Mouse (Mus musculus) intestine, embryonic 15.5 days (tissue): ENCODE data around the gene Hes2. TPM values are rescaled to one million over a fixed set of nuclear protein-coding genes. Genes with fewer than 3 reads are reported as not detected.
A peak's percentile ranks its signal among the peaks of the same experiment; 100 is the strongest.

ENCODE experiments used
- ATAC-seq: fragments of 200-750 bp; cut with Nextera tagmentation; 2 replicates; pipeline ENCODE4 v1.8.0; 2017; ENCODE audit warnings: moderate TSS enrichment, moderate library complexity
- H3K27ac ChIP-seq: fragments of 300-500 bp; sonication (generic); 2 replicates; pipeline ENCODE4 v1.5.1; 2015; ENCODE audit warnings: mild to moderate bottlenecking, inconsistent platforms
- H3K27me3 ChIP-seq: fragments of 300-500 bp; sonication (generic); replicated peaks from 2 replicates; pipeline ENCODE4 v1.6.1; 2015; ENCODE audit warnings: inconsistent platforms
- H3K36me3 ChIP-seq: fragments of 300-500 bp; sonication (generic); 2 replicates; pipeline ENCODE4 v1.6.1; 2015; ENCODE audit warnings: inconsistent platforms
- H3K4me1 ChIP-seq: fragments of 300-500 bp; sonication (generic); replicated peaks from 2 replicates; pipeline ENCODE4 v1.6.1; 2015; ENCODE audit warnings: inconsistent platforms
- H3K4me2 ChIP-seq: fragments of 300-500 bp; sonication (generic); replicated peaks from 2 replicates; pipeline ENCODE4 v1.6.1; 2015; ENCODE audit warnings: mild to moderate bottlenecking, inconsistent platforms
- H3K4me3 ChIP-seq: fragments of 300-500 bp; sonication (generic); replicated peaks from 2 replicates; pipeline ENCODE4 v1.5.1; 2015; ENCODE audit warnings: inconsistent platforms
- H3K9ac ChIP-seq: fragments of 300-500 bp; sonication (generic); 2 replicates; pipeline ENCODE4 v1.6.1; 2015; ENCODE audit warnings: inconsistent platforms
- H3K9me3 ChIP-seq: fragments of 300-500 bp; sonication (generic); 2 replicates; pipeline ENCODE4 v1.6.1; 2016; ENCODE audit warnings: inconsistent platforms
- WGBS: fragments of 180-500 bp; shearing (Covaris S2); methylation state at CpG from one replicate; pipeline ENCODE4 v1.1.7; 2015; 5-methylcytosine and 5-hydroxymethylcytosine counted together
- polyA plus RNA-seq: library from polyadenylated mRNA; unstranded; fragments of >200 nt; fragmentation: Nextera tagmentation; extraction: Ambion mirVana; gene quantifications from 2 replicates; pipeline ENCODE4 v1.2.1, GENCODE M21; 2015

The Hes2 gene
- polyA plus RNA-seq, 1 experiment from 2014 or later = 0.30 TPM

DNA sequence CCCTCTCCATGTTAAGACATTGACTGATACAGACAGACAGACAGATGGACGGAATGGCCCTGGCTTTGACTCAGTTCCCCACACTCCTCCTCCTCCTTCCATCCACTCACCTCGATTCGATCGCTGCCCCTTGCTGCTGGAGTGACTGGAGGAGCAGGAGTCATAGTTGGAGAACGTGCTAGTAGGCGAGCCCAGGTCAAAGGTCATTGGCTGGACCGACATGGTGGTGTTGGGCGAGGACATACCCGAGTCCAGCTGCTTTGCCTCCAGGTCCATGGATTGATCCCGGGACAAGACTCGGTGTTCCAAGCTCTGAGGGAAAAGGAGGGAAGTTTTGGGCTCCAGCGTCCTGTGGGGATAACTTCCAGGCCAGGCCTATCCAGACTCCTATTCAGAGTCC is 23.3 kb upstream of the Hes2 start:
- 74% methylated on average over 12 of the region's 12 CpGs for WGBS
- peaks cover 40% of the 10 kb centered on the region for H3K4me1 ChIP-seq
- no peaks in the 10 kb centered on the region for H3K36me3 ChIP-seq
- peaks cover 40% of the 10 kb centered on the region for H3K27me3 ChIP-seq
- H3K9me3 ChIP-seq = no peaks in the 10 kb centered on the region
- H3K9ac ChIP-seq = no peak overlapping the region
- H3K4me2 ChIP-seq = no peak overlapping the region
- no peak overlapping the region for H3K4me3 ChIP-seq
- no peak for ATAC-seq
- H3K27ac ChIP-seq = no peak overlapping the region

GRCm38 (mm10) chr4:152136112-152136875 is 22.4 kb upstream of the Hes2 start:
- Histone ChIP-seq H3K4me2 (no peak overlapping the region), H3K27me3 (peaks cover 31% of the 10 kb centered on the region), H3K27ac (no peak overlapping the region), H3K9ac (no peak overlapping the region), H3K36me3 (no peaks in the 10 kb centered on the region), H3K4me1 (peaks cover 30% of the 10 kb centered on the region), H3K9me3 (no peaks in the 10 kb centered on the region), H3K4me3 (no peak overlapping the region)
- ATAC-seq = no peak
- 37% methylated on average over 6 of the region's 6 CpGs for WGBS

DNA sequence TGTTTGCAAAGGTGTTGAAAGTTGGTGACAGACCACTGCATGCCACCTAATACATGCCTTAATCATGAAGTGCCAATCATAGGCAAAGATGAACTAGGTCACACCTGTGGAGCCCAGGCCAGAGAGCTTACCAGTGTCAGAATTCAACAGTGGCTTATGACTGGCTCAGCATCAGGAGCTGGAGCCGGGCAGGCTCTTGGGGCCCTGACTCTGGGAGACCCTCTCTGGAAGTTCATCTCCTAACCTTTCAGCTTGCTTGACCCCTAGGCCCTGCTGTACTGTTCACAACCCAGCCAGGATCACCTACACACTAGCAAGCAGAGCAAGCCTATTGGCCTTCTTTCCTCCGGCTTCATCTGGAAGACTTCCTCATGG is 21.8 kb upstream of the Hes2 start:
- no peak overlapping the region for H3K4me2 ChIP-seq
- WGBS = 95% methylated on average over 2 of the region's 2 CpGs

GRCm38 (mm10) chr4:152138497-152139260 is 20.0 kb upstream of the Hes2 start:
- peak; percentile 92 for ATAC-seq
- H3K9me3 ChIP-seq = no peaks in the 10 kb centered on the region
- peaks cover 13% of the 10 kb centered on the region for H3K4me1 ChIP-seq
- H3K27ac ChIP-seq = no peak overlapping the region
- peaks cover 8% of the 10 kb centered on the region for H3K27me3 ChIP-seq
- H3K4me2 ChIP-seq = peak overlapping the region; percentile 92
- 2% methylated on average over 51 of the region's 51 CpGs for WGBS
- H3K9ac ChIP-seq = peak overlapping the region; percentile 32; the same call in 1 of the 2 replicates
- no peaks in the 10 kb centered on the region for H3K36me3 ChIP-seq
- H3K4me3 ChIP-seq = peak overlapping the region; percentile 55

More for the DNA sequence above, 21.8 kb upstream of the Hes2 start:
- no peak for ATAC-seq
- Histone ChIP-seq H3K27me3 (peaks cover 25% of the 10 kb centered on the region), H3K9ac (no peak overlapping the region), H3K27ac (no peak overlapping the region), H3K36me3 (no peaks in the 10 kb centered on the region), H3K4me3 (no peak overlapping the region), H3K9me3 (no peaks in the 10 kb centered on the region), H3K4me1 (peaks cover 25% of the 10 kb centered on the region)

DNA sequence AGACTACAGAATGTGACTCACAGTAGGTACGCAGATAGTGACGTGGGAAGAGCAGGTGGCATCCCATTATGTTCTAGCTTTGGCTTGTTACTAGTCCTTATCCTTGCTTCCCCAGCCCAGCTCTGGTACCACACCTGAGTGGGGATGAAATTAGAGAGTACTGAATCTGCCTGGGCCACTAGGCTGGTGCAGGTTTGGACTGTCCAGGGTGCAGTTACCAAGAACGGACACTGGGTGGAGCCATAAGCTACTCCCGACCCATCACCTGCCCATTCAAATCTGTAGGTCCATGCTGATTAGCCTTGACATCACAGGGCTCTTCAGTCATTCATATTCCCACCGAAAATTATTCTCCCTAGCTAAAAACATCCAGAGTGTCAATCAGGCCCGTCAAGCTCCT is 18.2 kb upstream of the Hes2 start:
- Histone ChIP-seq H3K36me3 (no peaks in the 10 kb centered on the region), H3K27ac (no peak overlapping the region), H3K9ac (no peak overlapping the region), H3K4me2 (no peak overlapping the region), H3K4me1 (peaks cover 9% of the 10 kb centered on the region), H3K4me3 (no peak overlapping the region), H3K9me3 (no peaks in the 10 kb centered on the region), H3K27me3 (0 out of 2 replicates have a peak, but pooled peaks cover 3% of the 10 kb centered on the region)
- WGBS = 30% methylated on average over 6 of the region's 6 CpGs
- ATAC-seq = no peak

DNA sequence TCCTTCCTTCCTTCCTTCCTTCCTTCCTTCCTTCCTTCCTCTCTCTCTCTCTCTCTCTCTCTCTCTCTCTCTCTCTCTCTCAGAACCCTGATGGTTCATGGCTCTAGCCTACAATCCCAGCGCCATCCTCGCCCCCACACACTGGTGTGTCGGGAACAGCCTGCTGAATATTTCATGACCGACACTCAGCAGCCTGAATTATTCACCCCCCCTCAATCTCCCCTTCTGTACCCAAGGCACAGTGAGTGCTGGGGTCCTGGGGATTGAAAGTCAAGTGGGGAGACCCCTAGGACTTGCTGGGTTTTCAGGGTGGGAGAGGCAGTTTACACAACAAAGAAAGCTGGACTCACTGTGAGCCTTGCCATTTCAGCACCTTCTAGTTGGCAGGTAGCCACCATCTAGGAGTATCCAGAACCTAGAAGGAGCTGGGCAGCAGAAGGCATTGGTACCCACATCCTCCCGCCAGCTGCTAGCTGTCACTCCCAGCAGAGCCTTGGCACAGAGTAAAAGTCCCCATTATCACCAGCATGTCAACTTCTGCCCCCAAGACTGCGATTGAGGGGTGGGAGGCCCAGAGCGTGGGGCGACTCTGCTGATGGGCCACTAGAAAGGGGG is 17.0 kb upstream of the Hes2 start:
- no peak overlapping the region for H3K4me3 ChIP-seq
- peaks cover 9% of the 10 kb centered on the region for H3K4me1 ChIP-seq
- ATAC-seq = no peak
- no peak overlapping the region for H3K27ac ChIP-seq
- H3K4me2 ChIP-seq = no peak overlapping the region
- 74% methylated on average over 8 of the region's 8 CpGs for WGBS
- no peaks in the 10 kb centered on the region for H3K36me3 ChIP-seq
- H3K9ac ChIP-seq = no peak overlapping the region
- H3K27me3 ChIP-seq = no peaks in the 10 kb centered on the region
- no peaks in the 10 kb centered on the region for H3K9me3 ChIP-seq

DNA sequence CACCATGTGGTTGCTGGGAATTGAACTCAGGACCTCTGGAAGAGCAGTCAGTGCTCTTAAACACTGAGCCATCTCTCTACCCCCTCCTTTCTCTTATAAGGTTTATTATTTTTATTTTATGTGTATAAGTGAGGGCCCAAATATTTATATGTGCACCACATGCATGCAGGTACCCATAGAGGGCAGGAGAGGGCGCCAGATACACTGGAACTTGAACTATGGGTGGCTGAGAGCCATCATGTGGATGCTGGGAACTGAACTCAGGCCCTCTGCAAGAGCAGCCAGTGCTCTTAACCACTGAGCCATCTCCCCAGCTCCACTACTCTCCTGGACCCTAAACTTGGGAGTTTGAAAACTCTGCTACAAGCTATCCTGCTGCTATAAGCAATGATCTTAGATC is 15.0 kb upstream of the Hes2 start:
- Histone ChIP-seq H3K4me3 (no peak overlapping the region), H3K4me2 (no peak overlapping the region), H3K4me1 (peaks cover 4% of the 10 kb centered on the region), H3K27me3 (no peaks in the 10 kb centered on the region), H3K9me3 (no peaks in the 10 kb centered on the region), H3K27ac (no peak overlapping the region), H3K36me3 (no peaks in the 10 kb centered on the region), H3K9ac (no peak overlapping the region)
- ATAC-seq = no peak
- WGBS = 28% methylated on average over 1 of the region's 1 CpGs

GRCm38 (mm10) chr4:152145473-152145872 is 13.2 kb upstream of the Hes2 start:
- Histone ChIP-seq H3K36me3 (no peaks in the 10 kb centered on the region), H3K4me2 (no peak overlapping the region), H3K27me3 (peaks cover 3% of the 10 kb centered on the region; the same call in 1 of the 2 replicates), H3K4me1 (no peaks in the 10 kb centered on the region), H3K27ac (no peak overlapping the region), H3K9me3 (no peaks in the 10 kb centered on the region), H3K9ac (no peak overlapping the region), H3K4me3 (no peak overlapping the region)
- WGBS = 60% methylated on average over 10 of the region's 10 CpGs
- ATAC-seq = no peak

DNA sequence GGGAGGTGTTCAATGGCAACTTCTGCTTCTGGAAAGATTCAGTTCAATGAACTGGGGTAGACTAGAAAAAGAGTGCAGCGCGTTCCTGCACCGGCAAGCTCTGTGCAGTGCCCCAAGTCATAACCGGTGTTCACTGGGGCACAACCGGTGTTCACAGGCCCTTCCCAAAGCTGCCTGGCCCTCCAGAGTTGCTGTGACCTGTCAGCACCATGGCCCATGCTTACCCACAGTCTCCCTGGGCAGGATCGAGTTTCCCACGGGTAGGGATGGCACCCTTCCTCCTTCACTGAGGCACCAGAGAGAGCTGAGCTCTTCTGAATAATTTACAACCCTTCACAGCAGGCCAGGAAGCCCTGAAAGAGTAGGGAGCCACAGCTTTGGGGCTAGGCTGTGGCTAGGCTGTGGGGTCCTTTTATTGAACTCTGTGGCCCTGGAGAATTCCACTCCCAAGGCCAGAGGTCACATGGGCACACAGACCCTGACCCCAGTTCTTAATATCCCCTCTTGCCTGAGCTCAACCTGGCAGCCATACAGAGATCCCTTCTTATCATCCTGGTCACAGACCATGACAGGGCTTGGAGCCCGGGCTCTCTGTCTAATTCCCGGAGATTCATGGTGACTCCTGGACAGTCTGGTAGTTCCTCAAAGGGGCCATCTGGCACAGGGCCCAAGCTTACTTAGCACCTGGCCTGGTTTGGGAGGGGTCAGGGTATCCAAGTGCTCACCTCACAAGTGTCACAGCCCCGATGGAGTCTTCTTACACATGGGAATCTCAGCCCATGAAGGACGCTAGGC is 12.4 kb upstream of the Hes2 start:
- no peak for ATAC-seq
- Histone ChIP-seq H3K9me3 (no peaks in the 10 kb centered on the region), H3K27me3 (peaks cover 9% of the 10 kb centered on the region), H3K27ac (no peak overlapping the region), H3K36me3 (no peaks in the 10 kb centered on the region), H3K9ac (no peak overlapping the region), H3K4me2 (no peak overlapping the region), H3K4me3 (no peak overlapping the region), H3K4me1 (no peaks in the 10 kb centered on the region)
- WGBS = 55% methylated on average over 11 of the region's 11 CpGs

GRCm38 (mm10) chr4:152150546-152150945 is 8.1 kb upstream of the Hes2 start:
- Histone ChIP-seq H3K27me3 (peaks cover 37% of the 10 kb centered on the region), H3K9me3 (no peaks in the 10 kb centered on the region), H3K4me3 (no peak overlapping the region), H3K27ac (no peak overlapping the region), H3K9ac (no peak overlapping the region), H3K4me2 (no peak overlapping the region), H3K4me1 (peaks cover 13% of the 10 kb centered on the region), H3K36me3 (no peaks in the 10 kb centered on the region)
- no peak for ATAC-seq
- WGBS = 68% methylated on average over 4 of the region's 4 CpGs

DNA sequence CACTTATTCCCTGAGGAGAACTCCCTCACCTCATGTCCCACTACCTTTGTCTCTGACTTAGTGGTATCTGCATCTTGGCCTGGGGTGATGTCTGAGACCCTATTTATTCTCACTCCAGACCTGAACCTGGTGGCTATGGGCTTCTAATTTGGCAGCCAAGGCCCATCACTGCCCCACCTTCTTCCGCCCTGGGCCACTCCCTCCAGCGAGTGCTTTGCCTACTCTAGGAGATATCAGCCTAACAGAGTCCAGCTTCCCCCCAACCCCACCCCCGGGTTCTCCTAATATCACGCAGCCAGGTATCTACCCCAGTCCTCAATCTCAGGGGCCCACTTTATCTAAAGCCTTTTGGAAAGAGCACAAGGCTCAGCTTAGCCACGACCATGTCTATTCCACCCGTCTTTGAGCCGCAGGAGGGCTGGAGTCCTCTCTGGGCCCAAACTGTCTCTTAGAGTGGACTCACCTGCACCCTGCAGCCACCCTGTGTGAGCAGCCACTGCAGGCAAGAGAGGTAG is 7.2 kb upstream of the Hes2 start:
- Histone ChIP-seq H3K4me2 (peak overlapping the region; percentile 76), H3K27ac (no peak overlapping the region), H3K4me1 (peaks cover 13% of the 10 kb centered on the region), H3K4me3 (peak overlapping the region; percentile 40), H3K27me3 (peaks cover 37% of the 10 kb centered on the region), H3K36me3 (no peaks in the 10 kb centered on the region), H3K9me3 (no peaks in the 10 kb centered on the region), H3K9ac (peak overlapping the region; percentile 26; the same call in 1 of the 2 replicates)
- WGBS = 21% methylated on average over 7 of the region's 7 CpGs
- no peak for ATAC-seq
